Mouse (Mus musculus): ENCODE data around the gene Prdm5. TPM values are rescaled to one million over a fixed set of nuclear protein-coding genes. Genes with fewer than 3 reads are reported as not detected.

Gene Prdm5
- polyA plus RNA-seq, 1 experiment from 2014 or later = 14.1 TPM

Other genes with a start within 250 kb of the Prdm5 start
- gene Ndnf, start 107.4 kb upstream of the Prdm5 start, polyA plus RNA-seq (2014; fragmentation: Nextera tagmentation; extraction: Ambion mirVana) = 3.7 and 4.1 TPM in 2 replicates
- gene 4930544G11Rik, start 173.6 kb downstream of the Prdm5 start, polyA plus RNA-seq (2014; fragmentation: Nextera tagmentation; extraction: Ambion mirVana) = 0.13 TPM in 1 of 2 replicates, not detected in the other

Data from heart, embryonic 14.5 days (tissue).